Mouse (Mus musculus) cerebellum, postnatal 25 days (tissue): ENCODE measurements around the gene Isoc2b.
"Not testable (repeated sequence)": the region's sequence is repeated elsewhere in the genome, so short reads cannot be mapped to it uniquely, and the experiment has no call there.

Source experiments
- DNase-seq, 2 experiments: peaks; one replicate each; pipeline ENCODE4 v3.0.0; 2021; ENCODE audit warnings: mixed read lengths in 2 of 2

Isoc2b gene

GRCm38 (mm10) chr7:4830476-4830875 is 39.6 kb downstream of the Isoc2b start:
- no peak for DNase-seq

GRCm38 (mm10) chr7:4825365-4825764 is 44.7 kb downstream of the Isoc2b start:
- DNase-seq: no peak

GRCm38 (mm10) chr7:4822162-4822907 is 47.7 kb downstream of the Isoc2b start:
- DNase-seq: no peak

GRCm38 (mm10) chr7:4821690-4822089 is 48.4 kb downstream of the Isoc2b start:
- no peak for DNase-seq

- not testable (repeated sequence) for DNase-seq
These were observed 49.1 kb downstream of the Isoc2b start for GRCm38 (mm10) chr7:4820925-4821324.

- no peak for DNase-seq
These were observed 53.5 kb downstream of the Isoc2b start for GRCm38 (mm10) chr7:4816559-4816958.

GRCm38 (mm10) chr7:4813105-4813791 is 56.8 kb downstream of the Isoc2b start:
- DNase-seq: peak in 1 of 2 experiments; percentile 32

- peak; percentile 98 for DNase-seq
These were observed 57.6 kb downstream of the Isoc2b start, which contains the start of gene Ube2s for GRCm38 (mm10) chr7:4812303-4813104. Ube2s (minus strand) TSS chr7:4812590.

GRCm38 (mm10) chr7:4811842-4812302 is 58.2 kb downstream of the Isoc2b start:
- DNase-seq: no peak

- DNase-seq: not testable (repeated sequence)
These were observed 58.9 kb downstream of the Isoc2b start for GRCm38 (mm10) chr7:4811131-4811530.

GRCm38 (mm10) chr7:4806716-4807115 is 63.3 kb downstream of the Isoc2b start:
- DNase-seq: peak in 1 of 2 experiments; percentile 51

- DNase-seq: no peak
These were observed 67.8 kb downstream of the Isoc2b start for GRCm38 (mm10) chr7:4802247-4802646.

GRCm38 (mm10) chr7:4795767-4796433 is 74.2 kb downstream of the Isoc2b start:
- peak; percentile 40 to 47 for DNase-seq
